11 mouse cellular contexts compared by ENCODE assay signal in the genomic region with DNA sequence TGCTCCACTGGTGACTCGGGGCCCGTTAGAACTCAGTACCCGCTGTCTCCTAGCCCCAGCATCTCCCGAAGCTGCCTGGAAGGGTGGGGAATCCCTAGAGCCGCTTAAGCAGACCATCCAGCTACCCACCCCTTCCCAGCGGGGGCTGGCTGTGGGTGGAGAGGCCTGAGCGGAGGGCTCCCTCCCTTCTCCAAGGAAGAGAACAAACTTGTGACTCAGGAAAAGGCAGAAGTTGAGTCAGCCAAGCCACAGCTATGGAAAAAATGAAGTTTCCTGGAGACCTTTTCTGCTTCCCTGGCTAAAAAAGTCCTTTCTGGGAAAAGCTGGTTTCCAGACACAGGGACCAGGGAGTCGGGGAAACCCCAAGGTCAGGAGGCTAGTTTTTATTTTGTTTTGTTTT. TPM values are rescaled to one million over a fixed set of nuclear protein-coding genes. Genes with fewer than 3 reads are reported as not detected.
A peak's percentile ranks its signal among the peaks of the same experiment; 100 is the strongest.
DNase-seq lines count a peak whose midpoint lies in the region; ATAC-seq and TF ChIP-seq lines count a peak whose summit lies in the region.
"Had no signal": no experiment of that assay in that cellular context is flagged by ENCODE, and none has a peak within 500 bp of the region (broad histone marks: within the 10 kb centered on the region; RNA-seq: fewer than 3 reads in every experiment).

No protein-coding gene starts in this region.

- DNase-seq in kidney, postnatal 10 days, result peak; percentile 60
- peak; percentile 47 for DNase-seq in brain, adult 2 months (ENCODE audit: low read depth, low spot score)
- peak; percentile 63 for DNase-seq in heart, postnatal 25 days (ENCODE audit: low spot score)
- DNase-seq in layer of hippocampus, adult 18-20 months (ENCODE audit: low spot score in 2 of 2), result no peak
- DNase-seq in thymus, postnatal 36 days, result no peak
- DNase-seq: layer of hippocampus, postnatal 36 days had no signal

- H3K4me3 ChIP-seq in kidney, embryonic 16.5 days (ENCODE audit: low read length), result no peak overlapping the region
- H3K4me3 ChIP-seq in ES-Bruce4 (ENCODE audit: low read depth, low read length), result peak overlapping the region; percentile 28; the same call in 1 of the 2 replicates
- H3K4me3 ChIP-seq: hindbrain, embryonic 15.5 days; lung, embryonic 15.5 days had no signal

- WGBS in kidney, embryonic 16.5 days, result 30% methylated on average over 8 of the region's 8 CpGs

- intact Hi-C loops in heart, postnatal 25 days (cut with DNase I), result no loop called here

- TF ChIP-seq POLR2A in ES-Bruce4 (IDR thresholded peaks at IDR 0.05; ENCODE audit: insufficient read depth, low read length), result no peak

- no peak overlapping the region for H3K4me2 ChIP-seq in kidney, embryonic 16.5 days (replicated peaks; ENCODE audit: low read depth, low read length)
- H3K4me2 ChIP-seq: hindbrain, embryonic 15.5 days; lung, embryonic 15.5 days had no signal

- no peak for ATAC-seq in kidney, embryonic 16.5 days (ENCODE audit: low FRiP score, low TSS enrichment)
- ATAC-seq in frontal cortex, adult (ENCODE audit: low TSS enrichment), result no peak

- H3K36me3 ChIP-seq in kidney, embryonic 16.5 days (ENCODE audit: insufficient read depth, low read length), result no peaks in the 10 kb centered on the region
- no peaks in the 10 kb centered on the region for H3K36me3 ChIP-seq in ES-Bruce4 (ENCODE audit: control insufficient read depth, insufficient read depth, low read length, poor library complexity, severe bottlenecking)
- H3K36me3 ChIP-seq: hindbrain, embryonic 15.5 days; lung, embryonic 15.5 days had no signal

- peaks cover 4% of the 10 kb centered on the region; the same call in 1 of the 2 replicates for H3K4me1 ChIP-seq in kidney, embryonic 16.5 days (ENCODE audit: insufficient read depth, low read length)
- peaks cover 4% of the 10 kb centered on the region for H3K4me1 ChIP-seq in ES-Bruce4 (ENCODE audit: control insufficient read depth, insufficient read depth, low read length)

- TF ChIP-seq CTCF in ES-Bruce4 (IDR thresholded peaks at IDR 0.05; ENCODE audit: low read depth, low read length), result no peak

- no peak overlapping the region for H3K27ac ChIP-seq in kidney, embryonic 16.5 days (ENCODE audit: low read length)
- no peak overlapping the region for H3K27ac ChIP-seq in ES-Bruce4 (ENCODE audit: insufficient read depth, low read length)
- H3K27ac ChIP-seq: hindbrain, embryonic 15.5 days; lung, embryonic 15.5 days had no signal

- no peaks in the 10 kb centered on the region; the same call in 1 of the 2 replicates for H3K9me3 ChIP-seq in kidney, embryonic 16.5 days (ENCODE audit: low read length)
- no peaks in the 10 kb centered on the region for H3K9me3 ChIP-seq in ES-Bruce4 (replicated peaks; ENCODE audit: control insufficient read depth, insufficient read depth, low read length, poor library complexity, severe bottlenecking)
- H3K9me3 ChIP-seq: hindbrain, embryonic 15.5 days; lung, embryonic 15.5 days had no signal

- H3K27me3 ChIP-seq in kidney, embryonic 16.5 days (ENCODE audit: insufficient read depth, low read length), result no peaks in the 10 kb centered on the region
- H3K27me3 ChIP-seq in ES-Bruce4 (ENCODE audit: control insufficient read depth, insufficient read depth, low read length, poor library complexity, severe bottlenecking), result no peaks in the 10 kb centered on the region
- H3K27me3 ChIP-seq: lung, embryonic 15.5 days had no signal

- TF ChIP-seq EP300 in ES-Bruce4 (IDR thresholded peaks at IDR 0.05; ENCODE audit: insufficient read depth, low read depth, low read length), result no peak

- H3K9ac ChIP-seq in kidney, embryonic 16.5 days (replicated peaks; ENCODE audit: low read length), result no peak overlapping the region
- H3K9ac ChIP-seq in ES-Bruce4 (ENCODE audit: low read depth, poor library complexity, severe bottlenecking), result no peak overlapping the region
- H3K9ac ChIP-seq: hindbrain, embryonic 15.5 days; lung, embryonic 15.5 days had no signal

RNA-seq across cellular contexts. Expression of a gene that starts 2.5 kb away (rescaled TPM):
- polyA plus RNA-seq in kidney, embryonic 16.5 days (2015; fragmentation: Nextera tagmentation; extraction: Ambion mirVana), result 5.9 and 6.3 TPM in 2 replicates
- polyA plus RNA-seq in ES-Bruce4 (2011; ENCODE audit: insufficient read depth, insufficient read length, low read depth, missing spikeins), result 1.5 and 1.6 TPM in 2 replicates
- total RNA-seq in heart, postnatal 25 days (2021), result 1 to 10 TPM; 9.5 to 9.9 TPM
- 1 to 10 TPM; 2.4 to 4.4 TPM for total RNA-seq in layer of hippocampus, adult 18-20 months (2021)

RNA-seq across cellular contexts. Expression of a gene that starts 40.9 kb away (rescaled TPM):
- polyA plus RNA-seq in kidney, embryonic 16.5 days (2015; fragmentation: Nextera tagmentation; extraction: Ambion mirVana), result 63.3 and 64.0 TPM in 2 replicates
- polyA plus RNA-seq in ES-Bruce4 (2011; ENCODE audit: insufficient read depth, insufficient read length, low read depth, missing spikeins), result 44.6 and 52.4 TPM in 2 replicates
- total RNA-seq in heart, postnatal 25 days (2021), result 10 to 100 TPM; 11.7 to 12.5 TPM
- 10 to 100 TPM; 19.5 to 21.3 TPM for total RNA-seq in layer of hippocampus, adult 18-20 months (2021)

RNA-seq across cellular contexts. Expression of a gene that starts 47.3 kb away (rescaled TPM):
- 17.6 and 18.9 TPM in 2 replicates for polyA plus RNA-seq in kidney, embryonic 16.5 days (2015; fragmentation: Nextera tagmentation; extraction: Ambion mirVana)
- polyA plus RNA-seq in ES-Bruce4 (2011; ENCODE audit: insufficient read depth, insufficient read length, low read depth, missing spikeins), result 5.3 and 7.0 TPM in 2 replicates
- total RNA-seq in heart, postnatal 25 days (2021), result 10 to 100 TPM; 30.7 to 34.4 TPM
- 10 to 100 TPM; 26.0 to 27.4 TPM for total RNA-seq in layer of hippocampus, adult 18-20 months (2021)

Comparison
In these comparisons a context has a peak if more than half of its experiments do, and no peak if none do; other contexts are left out.
1. DNase-seq: peak in kidney, postnatal 10 days (single experiment), brain, adult 2 months (single experiment) and heart, postnatal 25 days (single experiment); none in layer of hippocampus, adult 18-20 months (0 of 2) and thymus, postnatal 36 days (0 of 2).